Mouse (Mus musculus): ENCODE results near the gene Cryl1.

DNA sequence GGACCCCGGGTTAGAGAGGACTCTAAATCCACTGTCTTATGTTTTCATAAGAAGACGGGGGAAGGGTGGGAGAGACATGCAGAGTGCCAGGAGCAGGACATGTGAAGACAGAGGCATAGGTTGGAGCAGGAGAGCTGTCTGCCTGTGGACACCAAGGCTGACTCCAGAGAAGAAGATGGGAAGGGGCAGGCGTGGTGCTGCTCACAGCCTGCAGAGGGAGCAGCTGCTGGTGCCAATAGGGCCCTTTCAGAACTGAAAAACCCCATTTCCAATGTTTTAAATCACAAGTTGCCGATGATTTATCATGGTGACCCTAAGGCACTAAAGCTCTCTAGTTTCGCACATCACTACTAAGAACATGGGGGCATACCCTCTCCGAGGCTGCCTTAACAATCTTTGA, 63.5 kb downstream of the Cryl1 start:
- no peak for TF ChIP-seq POLR2A (IDR thresholded peaks at IDR 0.05; ENCODE audit: insufficient read depth, low read depth, low read length)
- no peak for TF ChIP-seq CTCF (IDR thresholded peaks at IDR 0.05; ENCODE audit: insufficient read depth, low read depth, low read length)

All from olfactory bulb, adult 2 months (tissue).